Mouse (Mus musculus): ENCODE measurements around the gene Bcap29.
"Not testable (repeated sequence)": the region's sequence is repeated elsewhere in the genome, so short reads cannot be mapped to it uniquely, and the experiment has no call there.

Bcap29 gene

GRCm38 (mm10) chr12:31578691-31579476, 55.6 kb downstream of the Bcap29 start:
- DNase-seq (ENCODE audit: low read depth, low spot score) = no peak

GRCm38 (mm10) chr12:31574506-31574905, 60.0 kb downstream of the Bcap29 start:
- DNase-seq (ENCODE audit: low read depth, low spot score) = no peak

- no peak for DNase-seq (ENCODE audit: low read depth, low spot score)
Measured at GRCm38 (mm10) chr12:31569784-31570183, 64.7 kb downstream of the Bcap29 start.

GRCm38 (mm10) chr12:31568661-31569060, 65.8 kb downstream of the Bcap29 start:
- no peak for DNase-seq (ENCODE audit: low read depth, low spot score)

- DNase-seq (ENCODE audit: low read depth, low spot score) = not testable (repeated sequence)
Measured at GRCm38 (mm10) chr12:31567535-31567934, 66.9 kb downstream of the Bcap29 start.

- DNase-seq (ENCODE audit: low read depth, low spot score) = no peak
Measured at GRCm38 (mm10) chr12:31560712-31561111, 73.7 kb downstream of the Bcap29 start.

GRCm38 (mm10) chr12:31560002-31560401, 74.5 kb downstream of the Bcap29 start:
- DNase-seq (ENCODE audit: low read depth, low spot score) = no peak

GRCm38 (mm10) chr12:31554371-31554770, 80.1 kb downstream of the Bcap29 start:
- no peak for DNase-seq (ENCODE audit: low read depth, low spot score)

GRCm38 (mm10) chr12:31551252-31551651, 83.2 kb downstream of the Bcap29 start:
- peak; percentile 46 for DNase-seq (ENCODE audit: low read depth, low spot score)

- DNase-seq (ENCODE audit: low read depth, low spot score) = no peak
Measured at GRCm38 (mm10) chr12:31546061-31546460, 88.4 kb downstream of the Bcap29 start.

GRCm38 (mm10) chr12:31545219-31545618, 89.2 kb downstream of the Bcap29 start:
- DNase-seq (ENCODE audit: low read depth, low spot score) = no peak

- DNase-seq (ENCODE audit: low read depth, low spot score) = no peak
Measured at GRCm38 (mm10) chr12:31541541-31541940, 92.9 kb downstream of the Bcap29 start.
